Mouse (Mus musculus): Measurements from ENCODE around the gene Rfc1.

DNA sequence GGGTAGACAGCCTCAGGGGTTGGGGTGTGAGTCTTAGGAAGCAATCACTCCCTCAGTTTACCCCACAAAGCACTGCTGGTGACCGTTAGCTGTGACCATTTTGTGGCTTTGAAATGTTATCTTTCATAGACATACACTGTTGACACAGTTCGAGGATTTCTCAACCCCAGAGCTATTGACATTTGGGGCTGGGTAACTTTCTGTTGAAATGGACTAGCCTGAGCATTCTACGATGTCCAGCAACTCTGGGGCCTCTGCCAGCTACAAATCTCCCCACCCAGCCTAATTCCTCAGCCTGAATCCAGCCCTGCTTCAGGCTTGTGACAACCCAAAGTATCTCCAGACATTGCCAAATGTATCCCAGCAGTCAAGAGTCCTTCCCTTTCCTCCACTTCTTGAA is 18.6 kb upstream of the Rfc1 start:
- no peak for TF ChIP-seq CTCF (IDR thresholded peaks at IDR 0.05; ENCODE audit: low read depth, low read length)
- no peak for TF ChIP-seq POLR2AphosphoS5 (IDR thresholded peaks at IDR 0.05; ENCODE audit: insufficient replicate concordance, low read depth, low read length)
- no peak for TF ChIP-seq GATA1 (IDR thresholded peaks at IDR 0.05; ENCODE audit: borderline replicate concordance, low read length)
